Mouse (Mus musculus) CH12.LX (cell line): ENCODE data around the gene Fam210b.

ENCODE experiments used
- CTCF ChIP-seq, 2 experiments: IDR thresholded peaks in 1 of 2; conservative IDR thresholded peaks in 1 of 2; 2 replicates each; pipeline ENCODE4 v1.5.1; 2011 to 2012; ENCODE audit warnings: low read depth in 2 of 2, low read length in 2 of 2, improper control_type of control experiment in 1 of 2, inconsistent platforms in 1 of 2, mild to moderate bottlenecking in 1 of 2, moderate library complexity in 1 of 2
- EP300 ChIP-seq: IDR thresholded peaks from 2 replicates; pipeline ENCODE4 v1.6.1; 2011; ENCODE audit warnings: low read length, improper control_type of control experiment
- MAZ ChIP-seq: IDR thresholded peaks from 2 replicates; pipeline ENCODE4 v1.6.1; 2012; ENCODE audit warnings: low read depth, mild to moderate bottlenecking, inconsistent platforms, low read length, improper control_type of control experiment, moderate library complexity
- POLR2A ChIP-seq: IDR thresholded peaks from 2 replicates; pipeline ENCODE4 v1.6.1; 2011; ENCODE audit warnings: low read depth, mild to moderate bottlenecking, improper control_type of control experiment, low read length
- TCF12 ChIP-seq: IDR thresholded peaks from 2 replicates; pipeline ENCODE4 v1.6.1; 2014; ENCODE audit warnings: low read depth, mild to moderate bottlenecking, inconsistent platforms, low read length, improper control_type of control experiment
- USF1 ChIP-seq: IDR thresholded peaks from 2 replicates; pipeline ENCODE4 v1.6.1; 2014; ENCODE audit warnings: low read depth, mild to moderate bottlenecking, inconsistent platforms, low read length, improper control_type of control experiment
- ZC3H11A ChIP-seq: IDR thresholded peaks from 2 replicates; pipeline ENCODE4 v1.6.1; 2012; ENCODE audit warnings: low read depth, mild to moderate bottlenecking, inconsistent platforms, low read length, improper control_type of control experiment

DNA sequence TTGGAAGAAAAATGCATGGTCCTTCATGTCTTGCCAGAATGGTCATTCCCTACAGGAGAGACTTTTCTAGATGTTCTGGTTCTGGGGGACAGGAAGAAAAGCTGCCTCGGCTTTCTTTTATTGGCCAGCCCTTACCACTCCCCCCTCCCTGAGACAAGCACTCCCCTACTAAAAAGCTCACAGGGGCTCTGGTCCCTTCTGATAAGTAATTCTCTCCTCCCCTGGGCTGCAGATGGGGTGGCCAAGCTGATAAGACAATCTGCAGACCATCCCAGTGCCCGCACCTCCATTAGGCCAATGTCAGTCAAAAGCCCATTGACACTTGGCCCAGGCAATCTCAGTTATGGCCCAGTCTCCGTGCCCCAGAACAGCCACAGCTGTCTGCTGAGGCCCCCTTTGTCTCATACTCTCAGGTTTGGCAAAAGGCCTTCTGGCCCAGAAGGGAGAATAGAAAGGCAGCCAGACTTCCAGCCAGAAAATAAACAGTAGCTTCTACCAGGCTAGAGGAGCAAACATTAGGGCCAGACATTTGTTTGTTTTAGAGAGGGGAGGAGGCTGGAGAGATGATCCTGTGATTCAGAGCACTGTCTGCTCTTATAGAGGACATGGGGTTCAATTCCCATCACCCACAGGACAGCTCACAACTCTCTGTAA lies 3.1 kb downstream of the Fam210b start:
- TF ChIP-seq USF1 (no peak), POLR2A (no peak), TCF12 (no peak), EP300 (no peak), MAZ (no peak), ZC3H11A (no peak), CTCF (conservative IDR thresholded peaks at IDR 0.05 in 1 of 2, IDR thresholded peaks at IDR 0.05 in 1 of 2; ENCODE audit: low read depth in 2 of 2, low read length in 2 of 2) (no peak)
